Mouse (Mus musculus): ENCODE results near the gene Cartpt. TPM values are rescaled to one million over a fixed set of nuclear protein-coding genes. Genes with fewer than 3 reads are reported as not detected.
A peak's percentile ranks its signal among the peaks of the same experiment; 100 is the strongest.

Gene Cartpt
- polyA plus RNA-seq, 1 experiment from 2014 or later = not detected

- Histone ChIP-seq H3K4me3 (ENCODE audit: low read depth, low read length) (no peak overlapping the region), H3K9me3 (ENCODE audit: low read length) (no peaks in the 10 kb centered on the region), H3K27me3 (ENCODE audit: insufficient read depth, low read length) (no peaks in the 10 kb centered on the region), H3K4me2 (ENCODE audit: low read depth, low read length) (no peak overlapping the region), H3K4me1 (ENCODE audit: insufficient read depth) (no peaks in the 10 kb centered on the region; the same call in 1 of the 2 replicates), H3K9ac (replicated peaks) (no peak overlapping the region), H3K36me3 (replicated peaks; ENCODE audit: insufficient read depth, low read length) (no peaks in the 10 kb centered on the region), H3K27ac (ENCODE audit: low read depth) (no peak overlapping the region)
- no peak for TF ChIP-seq EP300 (IDR thresholded peaks at IDR 0.05; ENCODE audit: low read depth)
- no peak for TF ChIP-seq CTCF (IDR thresholded peaks at IDR 0.05; ENCODE audit: low read depth)
- no peak for DNase-seq
- WGBS (ENCODE audit: insufficient replicate concordance) = 63% methylated on average over 3 of the region's 3 CpGs
- no peak for ATAC-seq
These were observed 36.9 kb upstream of the Cartpt start for GRCm38 (mm10) chr13:99937741-99938140.

GRCm38 (mm10) chr13:99932406-99932805, 31.5 kb upstream of the Cartpt start:
- TF ChIP-seq CTCF (IDR thresholded peaks at IDR 0.05; ENCODE audit: low read depth) = no peak
- TF ChIP-seq EP300 (IDR thresholded peaks at IDR 0.05; ENCODE audit: low read depth) = no peak

GRCm38 (mm10) chr13:99931502-99931901, 30.6 kb upstream of the Cartpt start:
- 80% methylated on average over 6 of the region's 6 CpGs for WGBS (ENCODE audit: insufficient replicate concordance)
- DNase-seq = no peak
- no peaks in the 10 kb centered on the region for H3K9me3 ChIP-seq (ENCODE audit: low read length)
- H3K4me3 ChIP-seq (ENCODE audit: low read depth, low read length) = no peak overlapping the region
- no peak overlapping the region for H3K9ac ChIP-seq (replicated peaks)
- no peak for TF ChIP-seq EP300 (IDR thresholded peaks at IDR 0.05; ENCODE audit: low read depth)
- no peak for TF ChIP-seq CTCF (IDR thresholded peaks at IDR 0.05; ENCODE audit: low read depth)
- H3K27me3 ChIP-seq (ENCODE audit: insufficient read depth, low read length) = no peaks in the 10 kb centered on the region
- ATAC-seq = no peak
- H3K36me3 ChIP-seq (replicated peaks; ENCODE audit: insufficient read depth, low read length) = no peaks in the 10 kb centered on the region
- no peak overlapping the region for H3K27ac ChIP-seq (ENCODE audit: low read depth)
- H3K4me2 ChIP-seq (ENCODE audit: low read depth, low read length) = no peak overlapping the region
- no peaks in the 10 kb centered on the region for H3K4me1 ChIP-seq (ENCODE audit: insufficient read depth)

More at GRCm38 (mm10) chr13:99932406-99932805, 31.5 kb upstream of the Cartpt start:
- no peaks in the 10 kb centered on the region for H3K36me3 ChIP-seq (replicated peaks; ENCODE audit: insufficient read depth, low read length)
- ATAC-seq (no peak), DNase-seq (no peak)
- no peaks in the 10 kb centered on the region for H3K4me1 ChIP-seq (ENCODE audit: insufficient read depth)
- no peaks in the 10 kb centered on the region for H3K27me3 ChIP-seq (ENCODE audit: insufficient read depth, low read length)
- H3K4me3 ChIP-seq (ENCODE audit: low read depth, low read length) = no peak overlapping the region
- no peak overlapping the region for H3K4me2 ChIP-seq (ENCODE audit: low read depth, low read length)
- 28% methylated on average over 1 of the region's 1 CpGs for WGBS (ENCODE audit: insufficient replicate concordance)
- H3K27ac ChIP-seq (ENCODE audit: low read depth) = no peak overlapping the region
- H3K9ac ChIP-seq (replicated peaks) = no peak overlapping the region
- H3K9me3 ChIP-seq (ENCODE audit: low read length) = no peaks in the 10 kb centered on the region

GRCm38 (mm10) chr13:99926249-99926648, 25.4 kb upstream of the Cartpt start:
- 80% methylated on average over 5 of the region's 5 CpGs for WGBS (ENCODE audit: insufficient replicate concordance)
- no peak overlapping the region for H3K27ac ChIP-seq (ENCODE audit: low read depth)
- no peak for TF ChIP-seq CTCF (IDR thresholded peaks at IDR 0.05; ENCODE audit: low read depth)
- no peak for TF ChIP-seq EP300 (IDR thresholded peaks at IDR 0.05; ENCODE audit: low read depth)

GRCm38 (mm10) chr13:99915632-99916031, 14.7 kb upstream of the Cartpt start:
- Histone ChIP-seq H3K36me3 (replicated peaks; ENCODE audit: insufficient read depth, low read length) (no peaks in the 10 kb centered on the region), H3K4me1 (ENCODE audit: insufficient read depth) (no peaks in the 10 kb centered on the region), H3K9me3 (ENCODE audit: low read length) (no peaks in the 10 kb centered on the region), H3K4me3 (ENCODE audit: low read depth, low read length) (no peak overlapping the region), H3K4me2 (ENCODE audit: low read depth, low read length) (no peak overlapping the region), H3K27me3 (ENCODE audit: insufficient read depth, low read length) (no peaks in the 10 kb centered on the region), H3K27ac (ENCODE audit: low read depth) (no peak overlapping the region), H3K9ac (replicated peaks) (no peak overlapping the region)
- no peak for TF ChIP-seq EP300 (IDR thresholded peaks at IDR 0.05; ENCODE audit: low read depth)
- no peak for TF ChIP-seq CTCF (IDR thresholded peaks at IDR 0.05; ENCODE audit: low read depth)
- 60% methylated on average over 5 of the region's 5 CpGs for WGBS (ENCODE audit: insufficient replicate concordance)
- no peak; the same call in 1 of the 2 replicates for ATAC-seq
- peak; percentile 16 for DNase-seq

More at GRCm38 (mm10) chr13:99926249-99926648, 25.4 kb upstream of the Cartpt start:
- Histone ChIP-seq H3K4me3 (ENCODE audit: low read depth, low read length) (no peak overlapping the region), H3K36me3 (replicated peaks; ENCODE audit: insufficient read depth, low read length) (no peaks in the 10 kb centered on the region), H3K9ac (replicated peaks) (no peak overlapping the region), H3K4me2 (ENCODE audit: low read depth, low read length) (no peak overlapping the region), H3K9me3 (ENCODE audit: low read length) (no peaks in the 10 kb centered on the region), H3K27me3 (ENCODE audit: insufficient read depth, low read length) (no peaks in the 10 kb centered on the region), H3K4me1 (ENCODE audit: insufficient read depth) (no peaks in the 10 kb centered on the region)
- ATAC-seq (no peak), DNase-seq (no peak)

GRCm38 (mm10) chr13:99900557-99900892, 366 bp downstream of the Cartpt start:
- Histone ChIP-seq H3K4me3 (ENCODE audit: low read depth, low read length) (no peak overlapping the region), H3K27ac (ENCODE audit: low read depth) (no peak overlapping the region), H3K27me3 (ENCODE audit: insufficient read depth, low read length) (peaks cover 29% of the 10 kb centered on the region), H3K36me3 (replicated peaks; ENCODE audit: insufficient read depth, low read length) (no peaks in the 10 kb centered on the region), H3K9ac (replicated peaks) (no peak overlapping the region), H3K4me2 (ENCODE audit: low read depth, low read length) (no peak overlapping the region), H3K4me1 (ENCODE audit: insufficient read depth) (no peaks in the 10 kb centered on the region), H3K9me3 (ENCODE audit: low read length) (no peaks in the 10 kb centered on the region)
- WGBS (ENCODE audit: insufficient replicate concordance) = 4% methylated on average over 30 of the region's 30 CpGs
- no peak for ATAC-seq
- TF ChIP-seq EP300 (IDR thresholded peaks at IDR 0.05; ENCODE audit: low read depth) (no peak), CTCF (IDR thresholded peaks at IDR 0.05; ENCODE audit: low read depth) (no peak)
- peak; percentile 56 for DNase-seq
